Mouse (Mus musculus) embryo, embryonic 9.5 days (tissue): ENCODE measurements around the gene Fpr3.
"Not testable (repeated sequence)": the region's sequence is repeated elsewhere in the genome, so short reads cannot be mapped to it uniquely, and the experiment has no call there.

Source experiments
- DNase-seq: peaks from one replicate; pipeline ENCODE4 v3.0.0-alpha.2; 2017; ENCODE audit errors: extremely low spot score

Fpr3 gene

GRCm38 (mm10) chr17:17887774-17888248 is at the start of gene Fpr3, which contains the start of gene Fpr2:
Fpr3 (plus strand) TSS chr17:17887852.
Fpr2 (plus strand) TSS chr17:17887824.
- DNase-seq: no peak

GRCm38 (mm10) chr17:17837919-17838701 is 49.5 kb upstream of the Fpr3 start:
- peak; percentile 90 for DNase-seq

GRCm38 (mm10) chr17:17839276-17839675 is 48.4 kb upstream of the Fpr3 start:
- DNase-seq: no peak

GRCm38 (mm10) chr17:17840796-17841195 is 46.9 kb upstream of the Fpr3 start:
- DNase-seq: no peak

GRCm38 (mm10) chr17:17843534-17844261 is 44.0 kb upstream of the Fpr3 start:
- DNase-seq: no peak

GRCm38 (mm10) chr17:17844606-17845005 is 43.0 kb upstream of the Fpr3 start:
- not testable (repeated sequence) for DNase-seq

GRCm38 (mm10) chr17:17845187-17846027 is 42.2 kb upstream of the Fpr3 start:
- no peak for DNase-seq

- DNase-seq: no peak
Observed at GRCm38 (mm10) chr17:17848988-17849387, 38.7 kb upstream of the Fpr3 start.

- DNase-seq: no peak
Observed at GRCm38 (mm10) chr17:17849906-17850712, 37.5 kb upstream of the Fpr3 start.

- DNase-seq: no peak
Observed at GRCm38 (mm10) chr17:17855064-17855838, 32.4 kb upstream of the Fpr3 start, which contains the start of gene Has1. Has1 (minus strand) TSS chr17:17855205.

GRCm38 (mm10) chr17:17856612-17857011 is 31.0 kb upstream of the Fpr3 start:
- DNase-seq: no peak

GRCm38 (mm10) chr17:17857446-17857845 is 30.2 kb upstream of the Fpr3 start:
- no peak for DNase-seq

- DNase-seq: no peak
Observed at GRCm38 (mm10) chr17:17860110-17860509, 27.5 kb upstream of the Fpr3 start.

- DNase-seq: no peak
Observed at GRCm38 (mm10) chr17:17862360-17862759, 25.3 kb upstream of the Fpr3 start.

GRCm38 (mm10) chr17:17865168-17865567 is 22.5 kb upstream of the Fpr3 start:
- DNase-seq: no peak

- DNase-seq: no peak
Observed at GRCm38 (mm10) chr17:17866801-17867469, 20.7 kb upstream of the Fpr3 start.

GRCm38 (mm10) chr17:17870892-17871550 is 16.6 kb upstream of the Fpr3 start:
- no peak for DNase-seq

GRCm38 (mm10) chr17:17871697-17872096 is 16.0 kb upstream of the Fpr3 start:
- no peak for DNase-seq

GRCm38 (mm10) chr17:17879347-17879746 is 8.3 kb upstream of the Fpr3 start:
- no peak for DNase-seq
